Mouse (Mus musculus) stomach, embryonic 14.5 days (tissue): ENCODE data around the gene P4hb. TPM values are rescaled to one million over a fixed set of nuclear protein-coding genes. Genes with fewer than 3 reads are reported as not detected.
A peak's percentile ranks its signal among the peaks of the same experiment; 100 is the strongest.

ENCODE experiments used
- ATAC-seq: fragments of 200-750 bp; cut with Nextera tagmentation; 2 replicates; pipeline ENCODE4 v1.8.0; 2017; ENCODE audit warnings: low read depth, moderate TSS enrichment; ENCODE audit not compliant: insufficient number of reproducible peaks, insufficient read depth, low FRiP score
- H3K27ac ChIP-seq: fragments of 300-500 bp; sonication (generic); 2 replicates; pipeline ENCODE4 v1.5.1; 2014; ENCODE audit warnings: mild to moderate bottlenecking, low read length, moderate library complexity, mixed read lengths
- H3K27me3 ChIP-seq: fragments of 300-500 bp; sonication (generic); 2 replicates; pipeline ENCODE4 v1.6.1; 2014; ENCODE audit warnings: low read length, control low read depth, mixed read lengths; ENCODE audit not compliant: control insufficient read depth, insufficient read depth
- H3K36me3 ChIP-seq: fragments of 300-500 bp; sonication (generic); 2 replicates; pipeline ENCODE4 v1.6.1; 2014; ENCODE audit warnings: mild to moderate bottlenecking, control low read depth, low read length, moderate library complexity, mixed read lengths; ENCODE audit not compliant: control insufficient read depth, insufficient read depth
- H3K4me1 ChIP-seq: fragments of 300-500 bp; sonication (generic); 2 replicates; pipeline ENCODE4 v1.6.1; 2014; ENCODE audit warnings: low read length, control low read depth, mixed read lengths; ENCODE audit not compliant: control insufficient read depth, insufficient read depth
- H3K4me2 ChIP-seq: fragments of 300-500 bp; sonication (generic); replicated peaks from 2 replicates; pipeline ENCODE4 v1.6.1; 2014; ENCODE audit warnings: low read depth, low read length, control low read depth
- H3K4me3 ChIP-seq: fragments of 300-500 bp; sonication (generic); 2 replicates; pipeline ENCODE4 v1.5.1; 2014; ENCODE audit warnings: low read depth, low read length, control low read depth
- H3K9ac ChIP-seq: fragments of 300-500 bp; sonication (generic); replicated peaks from 2 replicates; pipeline ENCODE4 v1.6.1; 2014; ENCODE audit warnings: low read depth, mild to moderate bottlenecking, control low read depth, low read length, moderate library complexity, mixed read lengths
- H3K9me3 ChIP-seq: fragments of 300-500 bp; sonication (generic); 2 replicates; pipeline ENCODE4 v1.6.1; 2016; ENCODE audit warnings: low read depth, low read length, control low read depth; ENCODE audit not compliant: control insufficient read depth
- whole genome bisulfite sequencing: fragments of 180-500 bp; shearing (Covaris S2); extraction: QIAGEN DNeasy Blood & Tissue Kit; methylation state at CpG from one replicate; pipeline ENCODE4 v1.1.7; 2014; 5-methylcytosine and 5-hydroxymethylcytosine counted together
- polyA plus RNA-seq: library from polyadenylated mRNA; unstranded; fragments of >200 nt; fragmentation: Nextera tagmentation; extraction: Ambion mirVana; gene quantifications from 2 replicates; pipeline ENCODE4 v1.2.1, GENCODE M21; 2014

P4hb gene
- polyA plus RNA-seq, 1 experiment from 2014 or later, result 768 TPM

GRCm38 (mm10) chr11:120578024-120578693 is 5.1 kb upstream of the P4hb start:
- 77% methylated on average over 10 of the region's 10 CpGs for WGBS
- Histone ChIP-seq H3K9me3 (no peaks in the 10 kb centered on the region), H3K9ac (no peak overlapping the region), H3K36me3 (peaks cover 29% of the 10 kb centered on the region), H3K4me3 (no peak overlapping the region), H3K27ac (no peak overlapping the region), H3K27me3 (no peaks in the 10 kb centered on the region), H3K4me2 (no peak overlapping the region), H3K4me1 (peaks cover 22% of the 10 kb centered on the region)
- ATAC-seq, result no peak

DNA sequence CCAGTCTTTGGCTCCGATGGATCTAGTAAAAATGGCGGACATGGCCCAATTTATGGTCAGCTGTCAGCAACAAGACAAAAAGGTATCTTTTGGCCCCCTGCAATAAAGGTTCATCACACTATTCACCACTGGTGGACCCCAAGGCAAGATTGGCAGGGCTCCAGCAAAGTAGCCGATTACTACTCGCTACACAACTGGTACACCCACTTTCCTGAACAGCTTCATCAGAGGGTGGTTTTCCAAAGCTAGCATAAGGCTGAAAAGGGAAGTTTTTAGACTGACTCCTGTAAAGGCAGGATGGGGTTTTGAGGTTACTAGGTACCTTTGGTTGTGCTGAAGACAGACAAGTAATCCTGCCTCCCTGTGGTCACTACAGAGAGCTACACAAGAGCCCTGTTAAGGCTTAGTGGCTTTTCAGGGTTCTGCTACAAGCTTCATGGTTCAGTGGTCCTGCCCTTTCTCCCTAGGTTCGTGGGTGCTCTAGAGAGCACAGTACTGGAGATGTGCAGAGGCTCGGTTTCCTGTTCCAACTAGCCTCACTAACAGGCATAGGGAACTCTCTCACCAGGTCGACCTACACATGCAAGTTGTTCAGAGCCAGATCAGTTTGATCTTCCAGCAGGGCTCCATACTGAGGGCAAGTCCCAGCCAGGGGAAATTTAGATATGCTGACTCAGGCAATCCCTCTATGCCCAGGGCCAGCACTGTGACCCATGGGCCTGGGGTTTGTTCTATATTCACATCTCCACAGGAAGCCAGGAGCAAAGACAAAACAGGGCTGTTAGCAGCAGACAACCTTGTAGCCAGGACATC is 4.4 kb upstream of the P4hb start:
- peaks cover 29% of the 10 kb centered on the region for H3K36me3 ChIP-seq
- WGBS, result 87% methylated on average over 7 of the region's 7 CpGs
- H3K4me1 ChIP-seq, result peaks cover 22% of the 10 kb centered on the region
- H3K9ac ChIP-seq, result no peak overlapping the region
- no peaks in the 10 kb centered on the region for H3K27me3 ChIP-seq
- no peak for ATAC-seq
- no peak overlapping the region for H3K4me3 ChIP-seq
- H3K4me2 ChIP-seq, result no peak overlapping the region
- no peaks in the 10 kb centered on the region for H3K9me3 ChIP-seq
- no peak overlapping the region for H3K27ac ChIP-seq

GRCm38 (mm10) chr11:120576365-120576981 is 3.4 kb upstream of the P4hb start:
- Histone ChIP-seq H3K27me3 (no peaks in the 10 kb centered on the region), H3K36me3 (peaks cover 31% of the 10 kb centered on the region), H3K27ac (no peak overlapping the region), H3K4me1 (peaks cover 23% of the 10 kb centered on the region), H3K4me2 (no peak overlapping the region), H3K4me3 (no peak overlapping the region), H3K9me3 (no peaks in the 10 kb centered on the region), H3K9ac (no peak overlapping the region)
- WGBS, result 73% methylated on average over 3 of the region's 3 CpGs
- no peak for ATAC-seq

- Histone ChIP-seq H3K9ac (no peak overlapping the region), H3K9me3 (no peaks in the 10 kb centered on the region), H3K27ac (no peak overlapping the region), H3K4me1 (peaks cover 28% of the 10 kb centered on the region), H3K36me3 (peaks cover 36% of the 10 kb centered on the region), H3K4me2 (no peak overlapping the region), H3K4me3 (no peak overlapping the region), H3K27me3 (no peaks in the 10 kb centered on the region)
- ATAC-seq, result no peak
Observed at GRCm38 (mm10) chr11:120575940-120576339, 2.9 kb upstream of the P4hb start.

DNA sequence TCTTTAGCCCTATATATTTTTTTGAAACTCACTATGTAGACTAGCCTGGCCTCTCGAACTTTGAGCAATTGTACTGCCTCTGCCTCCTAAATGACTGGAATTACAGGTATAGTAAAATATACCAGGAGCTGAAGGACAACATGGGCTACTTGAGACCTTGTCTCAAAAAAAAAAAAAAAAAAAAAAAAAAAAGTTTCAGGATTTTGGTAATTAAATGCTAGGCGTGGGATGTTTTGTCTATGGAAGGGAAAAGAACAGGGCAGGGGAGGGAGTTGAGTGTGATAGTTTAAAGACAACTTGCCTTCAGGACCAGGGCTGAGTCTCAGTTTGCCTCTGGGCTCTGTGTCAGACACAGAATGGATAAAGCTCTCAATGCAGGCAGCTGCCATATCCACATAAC is 2.0 kb upstream of the P4hb start:
- no peak for ATAC-seq
- peaks cover 26% of the 10 kb centered on the region for H3K4me1 ChIP-seq
- H3K4me3 ChIP-seq, result no peak overlapping the region
- H3K27ac ChIP-seq, result no peak overlapping the region
- no peaks in the 10 kb centered on the region for H3K27me3 ChIP-seq
- H3K4me2 ChIP-seq, result no peak overlapping the region
- no peak overlapping the region for H3K9ac ChIP-seq
- H3K36me3 ChIP-seq, result peaks cover 43% of the 10 kb centered on the region
- 73% methylated on average over 2 of the region's 2 CpGs for WGBS
- no peaks in the 10 kb centered on the region for H3K9me3 ChIP-seq

DNA sequence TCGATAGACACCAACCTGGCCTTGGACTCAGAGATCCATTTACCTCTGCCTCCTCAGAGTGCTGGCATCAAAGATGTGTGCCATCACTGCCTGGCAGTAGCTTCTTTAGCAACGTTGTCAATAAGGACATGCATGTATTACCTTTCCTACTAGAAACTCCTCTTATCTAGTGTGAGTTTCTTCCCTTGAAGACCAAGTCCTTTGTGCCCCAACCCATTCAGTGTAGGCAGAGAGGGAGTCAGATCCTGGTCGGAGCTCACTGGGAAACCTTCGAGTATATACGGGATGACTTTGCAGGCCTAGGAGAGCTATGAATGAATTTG is 1.2 kb upstream of the P4hb start:
- Histone ChIP-seq H3K4me1 (peaks cover 20% of the 10 kb centered on the region), H3K27ac (no peak overlapping the region), H3K27me3 (no peaks in the 10 kb centered on the region), H3K4me2 (peak overlapping the region; percentile 85), H3K36me3 (peaks cover 40% of the 10 kb centered on the region), H3K4me3 (peak overlapping the region; percentile 95), H3K9ac (0 out of 2 replicates have a peak overlapping the region, but pooled peaks have one; percentile 14), H3K9me3 (no peaks in the 10 kb centered on the region)
- no peak for ATAC-seq
- 45% methylated on average over 5 of the region's 5 CpGs for WGBS

- no peak; the same call in 1 of the 2 replicates for ATAC-seq
- Histone ChIP-seq H3K9ac (peak overlapping the region; percentile 90), H3K27me3 (no peaks in the 10 kb centered on the region), H3K4me3 (peak overlapping the region; percentile 95), H3K4me1 (peaks cover 16% of the 10 kb centered on the region), H3K4me2 (peak overlapping the region; percentile 85), H3K36me3 (peaks cover 36% of the 10 kb centered on the region), H3K9me3 (no peaks in the 10 kb centered on the region), H3K27ac (peak overlapping the region; percentile 96)
- under 1% methylated on average over 23 of the region's 23 CpGs for WGBS
Observed at GRCm38 (mm10) chr11:120573585-120574277, 678 bp upstream of the P4hb start.

- WGBS, result under 1% methylated on average over 15 of the region's 24 CpGs
- Histone ChIP-seq H3K4me1 (peaks cover 16% of the 10 kb centered on the region), H3K27me3 (no peaks in the 10 kb centered on the region), H3K27ac (peak overlapping the region; percentile 84), H3K4me3 (peak overlapping the region; percentile 95), H3K9ac (peak overlapping the region; percentile 94), H3K36me3 (peaks cover 36% of the 10 kb centered on the region), H3K4me2 (peak overlapping the region; percentile 91), H3K9me3 (no peaks in the 10 kb centered on the region)
- peak; percentile 8; the same call in 1 of the 2 replicates for ATAC-seq
Observed at GRCm38 (mm10) chr11:120572417-120572751, 669 bp downstream of the P4hb start.
